Mouse (Mus musculus) embryonic facial prominence, embryonic 14.5 days (tissue): ENCODE measurements at regions not wholly inside any gene's neighbourhood (a gene's known extent, or its start where the extent isn't known, plus 50 kb on each side); places are given as distances from the start of the nearest gene placed in this dataset.

Source experiments
- ATAC-seq: fragments of 200-750 bp; cut with Nextera tagmentation; 2 replicates; pipeline ENCODE4 v1.8.0; 2017; ENCODE audit warnings: low read depth, moderate number of reproducible peaks, moderate TSS enrichment
- DNase-seq: peaks from one replicate; pipeline ENCODE4 v3.0.0-alpha.2; 2015; ENCODE audit warnings: low spot score
- H3K27ac ChIP-seq: fragments of 300-500 bp; sonication (generic); replicated peaks from 2 replicates; pipeline ENCODE4 v1.5.1; 2014; ENCODE audit warnings: low read depth, mild to moderate bottlenecking, low read length, moderate library complexity
- H3K27me3 ChIP-seq: fragments of 300-500 bp; sonication (generic); replicated peaks from 2 replicates; pipeline ENCODE4 v1.6.1; 2014; ENCODE audit warnings: low read length; ENCODE audit not compliant: control insufficient read depth, insufficient read depth
- H3K36me3 ChIP-seq: fragments of 300-500 bp; sonication (generic); 2 replicates; pipeline ENCODE4 v1.6.1; 2014; ENCODE audit warnings: low read length, mixed read lengths; ENCODE audit not compliant: control insufficient read depth, insufficient read depth
- H3K4me1 ChIP-seq: fragments of 300-500 bp; sonication (generic); 2 replicates; pipeline ENCODE4 v1.6.1; 2014; ENCODE audit warnings: antibody characterized with exemption, low read length; ENCODE audit not compliant: control insufficient read depth, insufficient read depth
- H3K4me2 ChIP-seq: fragments of 300-500 bp; sonication (generic); 2 replicates; pipeline ENCODE4 v1.6.1; 2014; ENCODE audit warnings: low read depth, mild to moderate bottlenecking, low read length, moderate library complexity, mixed read lengths
- H3K4me3 ChIP-seq: fragments of 300-500 bp; sonication (generic); 2 replicates; pipeline ENCODE4 v1.5.1; 2014; ENCODE audit warnings: low read depth, mild to moderate bottlenecking, low read length
- H3K9ac ChIP-seq: fragments of 300-500 bp; sonication (generic); 2 replicates; pipeline ENCODE4 v1.6.1; 2014; ENCODE audit warnings: low read depth, mild to moderate bottlenecking, low read length, moderate library complexity, mixed read lengths
- H3K9me3 ChIP-seq: fragments of 300-500 bp; sonication (generic); 2 replicates; pipeline ENCODE4 v1.6.1; 2016; ENCODE audit warnings: low read length; ENCODE audit not compliant: control insufficient read depth
- WGBS: fragments of 180-500 bp; shearing (Covaris S2); extraction: QIAGEN DNeasy Blood & Tissue Kit; methylation state at CpG from one replicate; pipeline ENCODE4 v1.1.7; 2014; 5-methylcytosine and 5-hydroxymethylcytosine counted together

GRCm38 (mm10) chr9:101690402-101690861 is 171.2 kb upstream of the 9630041A04Rik start:
- peak overlapping the region; percentile 39 for H3K9ac ChIP-seq
- H3K36me3 ChIP-seq, result no peaks in the 10 kb centered on the region
- H3K27me3 ChIP-seq, result no peaks in the 10 kb centered on the region
- 13% methylated on average over 12 of the region's 12 CpGs for WGBS
- no peak for ATAC-seq
- H3K4me3 ChIP-seq, result peak overlapping the region; percentile 13
- DNase-seq, result no peak
- no peaks in the 10 kb centered on the region for H3K9me3 ChIP-seq
- peak overlapping the region; percentile 41 for H3K4me2 ChIP-seq
- H3K4me1 ChIP-seq, result no peaks in the 10 kb centered on the region
- H3K27ac ChIP-seq, result no peak overlapping the region

- H3K36me3 ChIP-seq, result no peaks in the 10 kb centered on the region
- ATAC-seq (peak; percentile 85), DNase-seq (peak; percentile 94)
- peak overlapping the region; percentile 39; the same call in 1 of the 2 replicates for H3K9ac ChIP-seq
- 13% methylated on average over 11 of the region's 11 CpGs for WGBS
- H3K4me1 ChIP-seq, result no peaks in the 10 kb centered on the region
- H3K9me3 ChIP-seq, result no peaks in the 10 kb centered on the region
- H3K4me3 ChIP-seq, result no peak overlapping the region
- H3K4me2 ChIP-seq, result peak overlapping the region; percentile 41
- H3K27ac ChIP-seq, result no peak overlapping the region
- no peaks in the 10 kb centered on the region for H3K27me3 ChIP-seq
Measured at GRCm38 (mm10) chr9:101689532-101690401, 171.9 kb upstream of the 9630041A04Rik start.

- WGBS, result 76% methylated on average over 6 of the region's 6 CpGs
- Histone ChIP-seq H3K27me3 (no peaks in the 10 kb centered on the region), H3K4me3 (no peak overlapping the region), H3K27ac (no peak overlapping the region), H3K4me1 (no peaks in the 10 kb centered on the region), H3K36me3 (no peaks in the 10 kb centered on the region), H3K9me3 (no peaks in the 10 kb centered on the region), H3K4me2 (no peak overlapping the region), H3K9ac (no peak overlapping the region)
- DNase-seq (no peak), ATAC-seq (no peak)
Measured at GRCm38 (mm10) chr9:101687226-101687625, 174.4 kb upstream of the 9630041A04Rik start.

- Histone ChIP-seq H3K4me3 (no peak overlapping the region), H3K27ac (no peak overlapping the region), H3K36me3 (no peaks in the 10 kb centered on the region), H3K4me1 (no peaks in the 10 kb centered on the region), H3K9ac (no peak overlapping the region), H3K27me3 (no peaks in the 10 kb centered on the region), H3K9me3 (no peaks in the 10 kb centered on the region), H3K4me2 (no peak overlapping the region)
- WGBS, result 92% methylated on average over 2 of the region's 2 CpGs
- DNase-seq, result no peak
- no peak for ATAC-seq
Measured at GRCm38 (mm10) chr9:101677563-101677962, 184.1 kb upstream of the 9630041A04Rik start.

DNA sequence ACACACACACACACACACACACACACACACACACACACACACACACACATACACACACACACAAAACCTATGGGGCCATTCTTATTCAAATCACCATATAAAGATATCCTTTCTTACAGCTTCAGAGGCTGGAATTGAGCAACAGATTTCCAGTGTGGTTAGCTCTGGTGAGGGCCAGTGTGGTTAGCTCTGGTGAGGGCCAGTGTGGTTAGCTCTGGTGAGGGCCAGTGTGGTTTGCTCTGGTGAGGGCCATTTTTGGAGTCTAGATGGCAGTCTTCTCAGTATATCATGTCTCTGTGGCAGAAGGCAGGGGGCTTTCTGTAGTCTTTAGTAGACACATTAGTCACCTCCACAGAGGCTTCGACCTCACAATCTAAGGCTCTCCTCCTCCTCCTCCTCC is 191.5 kb upstream of the 9630041A04Rik start:
- WGBS, result 80% methylated on average over 1 of the region's 1 CpGs
- Histone ChIP-seq H3K9me3 (no peaks in the 10 kb centered on the region), H3K27ac (no peak overlapping the region), H3K9ac (no peak overlapping the region), H3K4me1 (no peaks in the 10 kb centered on the region), H3K36me3 (no peaks in the 10 kb centered on the region), H3K27me3 (no peaks in the 10 kb centered on the region), H3K4me2 (no peak overlapping the region), H3K4me3 (no peak overlapping the region)
- ATAC-seq (no peak), DNase-seq (no peak)

DNA sequence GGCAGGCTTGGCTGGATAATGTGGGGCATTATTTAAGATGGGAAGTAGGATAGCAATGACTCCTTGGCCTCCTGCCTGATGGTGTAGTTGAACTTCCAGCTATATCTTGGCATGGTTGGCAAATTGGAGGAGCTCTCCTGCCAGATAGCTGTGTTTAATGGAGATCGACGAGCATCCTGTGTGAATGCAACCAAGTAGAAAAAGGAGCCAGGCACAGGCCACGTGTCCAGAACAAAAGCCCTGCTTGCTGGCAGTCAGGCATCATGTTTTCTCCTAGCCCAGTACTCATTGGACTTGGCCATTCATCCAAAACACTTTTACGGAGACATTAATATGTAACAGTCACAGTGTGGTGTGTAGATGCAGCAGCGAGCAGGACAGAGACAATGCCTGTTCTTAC is 211.8 kb upstream of the 9630041A04Rik start:
- no peak for ATAC-seq
- 89% methylated on average over 5 of the region's 5 CpGs for WGBS
- Histone ChIP-seq H3K4me1 (no peaks in the 10 kb centered on the region), H3K4me2 (no peak overlapping the region), H3K9ac (no peak overlapping the region), H3K27ac (no peak overlapping the region), H3K36me3 (no peaks in the 10 kb centered on the region), H3K9me3 (peaks cover 5% of the 10 kb centered on the region), H3K4me3 (no peak overlapping the region), H3K27me3 (no peaks in the 10 kb centered on the region)
- no peak for DNase-seq

- H3K4me3 ChIP-seq, result no peak overlapping the region
- no peak for ATAC-seq
- no peaks in the 10 kb centered on the region for H3K36me3 ChIP-seq
- no peak overlapping the region for H3K27ac ChIP-seq
- no peak overlapping the region for H3K4me2 ChIP-seq
- no peak overlapping the region for H3K9ac ChIP-seq
- no peaks in the 10 kb centered on the region for H3K4me1 ChIP-seq
- DNase-seq, result no peak
- H3K9me3 ChIP-seq, result peaks cover 6% of the 10 kb centered on the region
- WGBS, result 53% methylated on average over 3 of the region's 3 CpGs
- H3K27me3 ChIP-seq, result no peaks in the 10 kb centered on the region
Measured at GRCm38 (mm10) chr9:101641524-101641923, 220.1 kb upstream of the 9630041A04Rik start.

- peaks cover 6% of the 10 kb centered on the region for H3K9me3 ChIP-seq
- no peak for ATAC-seq
Measured at GRCm38 (mm10) chr9:101640598-101640997, 221.0 kb upstream of the 9630041A04Rik start.

DNA sequence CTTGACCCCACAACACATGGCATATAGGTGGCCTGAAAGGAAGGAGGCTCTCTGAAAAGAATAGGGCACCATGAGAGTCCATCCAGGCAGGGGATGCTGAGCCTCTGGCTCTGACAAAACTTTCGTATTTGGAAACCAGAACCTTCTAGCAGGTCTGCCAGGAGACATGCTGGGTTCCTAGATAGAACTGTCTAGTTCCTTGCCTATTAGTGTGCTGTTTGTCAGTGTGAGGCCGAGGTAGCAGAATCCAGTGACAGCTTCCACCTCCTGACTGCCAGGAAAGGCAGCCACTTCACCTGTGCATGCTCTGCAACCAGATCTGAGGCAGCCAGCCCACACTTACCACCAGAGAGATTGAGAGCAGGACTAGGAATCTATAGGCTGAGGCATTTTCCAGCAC is 245.4 kb upstream of the 9630041A04Rik start:
- no peak for ATAC-seq
- no peak overlapping the region for H3K4me3 ChIP-seq
- no peak overlapping the region for H3K27ac ChIP-seq
- no peaks in the 10 kb centered on the region for H3K9me3 ChIP-seq
- WGBS, result 72% methylated on average over 2 of the region's 2 CpGs
- H3K36me3 ChIP-seq, result no peaks in the 10 kb centered on the region
- no peak overlapping the region for H3K4me2 ChIP-seq
- H3K9ac ChIP-seq, result no peak overlapping the region
- no peak for DNase-seq
- H3K27me3 ChIP-seq, result no peaks in the 10 kb centered on the region
- no peaks in the 10 kb centered on the region for H3K4me1 ChIP-seq

More at GRCm38 (mm10) chr9:101640598-101640997, 221.0 kb upstream of the 9630041A04Rik start:
- no peak overlapping the region for H3K27ac ChIP-seq
- H3K27me3 ChIP-seq, result no peaks in the 10 kb centered on the region
- no peak overlapping the region for H3K9ac ChIP-seq
- no peaks in the 10 kb centered on the region for H3K4me1 ChIP-seq
- H3K4me3 ChIP-seq, result no peak overlapping the region
- DNase-seq, result no peak
- no peak overlapping the region for H3K4me2 ChIP-seq
- H3K36me3 ChIP-seq, result no peaks in the 10 kb centered on the region
